Mouse (Mus musculus): Measurements from ENCODE around the gene Anp32b.
A peak's percentile ranks its signal among the peaks of the same experiment; 100 is the strongest.

GRCm38 (mm10) chr4:46450519-46451131, at the start of gene Anp32b:
- TF ChIP-seq CTCF (IDR thresholded peaks at IDR 0.05; ENCODE audit: extremely low read depth, insufficient read depth, low read length) (peak; percentile 23; the same call in 1 of the 2 replicates), POLR2A (IDR thresholded peaks at IDR 0.05; ENCODE audit: extremely low read depth, insufficient read depth, low read length) (no peak)
